Mouse (Mus musculus) forebrain, embryonic 16.5 days (tissue): ENCODE data around the gene Mapt. TPM values are rescaled to one million over a fixed set of nuclear protein-coding genes. Genes with fewer than 3 reads are reported as not detected.
"Not testable (repeated sequence)": the region's sequence is repeated elsewhere in the genome, so short reads cannot be mapped to it uniquely, and the experiment has no call there.

Experiments used
- ATAC-seq: fragments of 200-750 bp; cut with Nextera tagmentation; 2 replicates; pipeline ENCODE4 v1.8.0; 2017; ENCODE audit warnings: mild to moderate bottlenecking, moderate library complexity
- H3K27ac ChIP-seq: fragments of 300-500 bp; sonication (generic); 2 replicates; pipeline ENCODE4 v1.5.1; 2014; ENCODE audit warnings: low read length, control low read depth
- H3K27me3 ChIP-seq: fragments of 300-500 bp; sonication (generic); replicated peaks from 2 replicates; pipeline ENCODE4 v1.6.1; 2014; ENCODE audit warnings: low read length; ENCODE audit not compliant: control insufficient read depth, insufficient read depth
- H3K36me3 ChIP-seq: fragments of 300-500 bp; sonication (generic); 2 replicates; pipeline ENCODE4 v1.6.1; 2014; ENCODE audit not compliant: control insufficient read depth, insufficient read depth
- H3K4me1 ChIP-seq: fragments of 300-500 bp; sonication (generic); replicated peaks from 2 replicates; pipeline ENCODE4 v1.6.1; 2014; ENCODE audit warnings: low read length; ENCODE audit not compliant: control insufficient read depth, insufficient read depth
- H3K4me2 ChIP-seq: fragments of 300-500 bp; sonication (generic); 2 replicates; pipeline ENCODE4 v1.6.1; 2014; ENCODE audit warnings: mild to moderate bottlenecking, low read length, control low read depth
- H3K4me3 ChIP-seq: fragments of 300-500 bp; sonication (generic); replicated peaks from 2 replicates; pipeline ENCODE4 v1.5.1; 2014; ENCODE audit warnings: mild to moderate bottlenecking, low read length, control low read depth
- H3K9ac ChIP-seq: fragments of 300-500 bp; sonication (generic); replicated peaks from 2 replicates; pipeline ENCODE4 v1.6.1; 2014; ENCODE audit warnings: low read depth, low read length, control low read depth
- H3K9me3 ChIP-seq: fragments of 300-500 bp; sonication (generic); 2 replicates; pipeline ENCODE4 v1.6.1; 2016; ENCODE audit warnings: low read length; ENCODE audit not compliant: control insufficient read depth
- WGBS: fragments of 180-500 bp; shearing (Covaris S2); extraction: QIAGEN DNeasy Blood & Tissue Kit; methylation state at CpG from one replicate; pipeline ENCODE4 v1.1.7; 2014; 5-methylcytosine and 5-hydroxymethylcytosine counted together
- polyA plus RNA-seq: library from polyadenylated mRNA; unstranded; fragments of >200 nt; fragmentation: Nextera tagmentation; extraction: Ambion mirVana; gene quantifications from 2 replicates; pipeline ENCODE4 v1.2.1, GENCODE M21; 2015

Mapt gene
- polyA plus RNA-seq, 1 experiment from 2014 or later = 864 TPM

GRCm38 (mm10) chr11:104203271-104203670 is 27.9 kb upstream of the Mapt start:
- Histone ChIP-seq H3K9me3 (peaks cover 3% of the 10 kb centered on the region; the same call in 1 of the 2 replicates), H3K4me1 (no peaks in the 10 kb centered on the region), H3K4me2 (no peak overlapping the region), H3K9ac (no peak overlapping the region), H3K36me3 (no peaks in the 10 kb centered on the region), H3K4me3 (no peak overlapping the region), H3K27ac (no peak overlapping the region), H3K27me3 (peaks cover 5% of the 10 kb centered on the region; the same call in 1 of the 2 replicates)
- 84% methylated on average over 3 of the region's 3 CpGs for WGBS
- ATAC-seq = no peak

GRCm38 (mm10) chr11:104206573-104206972 is 24.6 kb upstream of the Mapt start:
- Histone ChIP-seq H3K4me3 (no peak overlapping the region), H3K9ac (no peak overlapping the region), H3K27me3 (no peaks in the 10 kb centered on the region), H3K36me3 (no peaks in the 10 kb centered on the region), H3K27ac (no peak overlapping the region), H3K9me3 (no peaks in the 10 kb centered on the region; the same call in 1 of the 2 replicates), H3K4me2 (no peak overlapping the region), H3K4me1 (no peaks in the 10 kb centered on the region)
- ATAC-seq = no peak
- 71% methylated on average over 4 of the region's 4 CpGs for WGBS

- H3K9ac ChIP-seq = no peak overlapping the region
- H3K36me3 ChIP-seq = no peaks in the 10 kb centered on the region
- H3K4me1 ChIP-seq = no peaks in the 10 kb centered on the region
- no peaks in the 10 kb centered on the region for H3K9me3 ChIP-seq
- no peak for ATAC-seq
- no peak overlapping the region for H3K4me2 ChIP-seq
- WGBS = 76% methylated on average over 3 of the region's 3 CpGs
- H3K4me3 ChIP-seq = no peak overlapping the region
- H3K27ac ChIP-seq = no peak overlapping the region
- no peaks in the 10 kb centered on the region for H3K27me3 ChIP-seq
Measured at GRCm38 (mm10) chr11:104209041-104209440, 22.1 kb upstream of the Mapt start.

- H3K27ac ChIP-seq = no peak overlapping the region
- no peak for ATAC-seq
- H3K4me1 ChIP-seq = no peaks in the 10 kb centered on the region
- no peaks in the 10 kb centered on the region for H3K9me3 ChIP-seq
- H3K36me3 ChIP-seq = no peaks in the 10 kb centered on the region
- 74% methylated on average over 6 of the region's 6 CpGs for WGBS
- H3K9ac ChIP-seq = no peak overlapping the region
- no peaks in the 10 kb centered on the region for H3K27me3 ChIP-seq
- no peak overlapping the region for H3K4me3 ChIP-seq
- no peak overlapping the region for H3K4me2 ChIP-seq
Measured at GRCm38 (mm10) chr11:104211251-104211650, 19.9 kb upstream of the Mapt start.

GRCm38 (mm10) chr11:104214128-104214527 is 17.1 kb upstream of the Mapt start:
- 92% methylated on average over 5 of the region's 5 CpGs for WGBS
- H3K36me3 ChIP-seq, ATAC-seq, H3K27ac ChIP-seq, H3K9ac ChIP-seq, H3K27me3 ChIP-seq, H3K4me2 ChIP-seq, H3K4me3 ChIP-seq, H3K4me1 ChIP-seq, H3K9me3 ChIP-seq: not testable (repeated sequence)

GRCm38 (mm10) chr11:104218075-104218474 is 13.1 kb upstream of the Mapt start:
- ATAC-seq = no peak
- H3K4me2 ChIP-seq = no peak overlapping the region
- H3K36me3 ChIP-seq = no peaks in the 10 kb centered on the region
- 0 out of 2 replicates have a peak, but pooled peaks cover 4% of the 10 kb centered on the region for H3K4me1 ChIP-seq
- H3K4me3 ChIP-seq = no peak overlapping the region
- no peaks in the 10 kb centered on the region for H3K27me3 ChIP-seq
- H3K27ac ChIP-seq = no peak overlapping the region
- no peaks in the 10 kb centered on the region for H3K9me3 ChIP-seq
- WGBS = 48% methylated on average over 3 of the region's 3 CpGs
- H3K9ac ChIP-seq = no peak overlapping the region

GRCm38 (mm10) chr11:104220291-104220690 is 10.9 kb upstream of the Mapt start:
- H3K27ac ChIP-seq = no peak overlapping the region
- H3K4me1 ChIP-seq = 0 out of 2 replicates have a peak, but pooled peaks cover 4% of the 10 kb centered on the region
- no peak overlapping the region for H3K9ac ChIP-seq
- 81% methylated on average over 4 of the region's 4 CpGs for WGBS
- no peaks in the 10 kb centered on the region for H3K9me3 ChIP-seq
- no peaks in the 10 kb centered on the region for H3K36me3 ChIP-seq
- H3K4me3 ChIP-seq = no peak overlapping the region
- no peak for ATAC-seq
- no peak overlapping the region for H3K4me2 ChIP-seq
- H3K27me3 ChIP-seq = no peaks in the 10 kb centered on the region

GRCm38 (mm10) chr11:104221751-104222150 is 9.4 kb upstream of the Mapt start:
- H3K9ac ChIP-seq = no peak overlapping the region
- H3K27ac ChIP-seq = no peak overlapping the region
- H3K4me1 ChIP-seq = 0 out of 2 replicates have a peak, but pooled peaks cover 4% of the 10 kb centered on the region
- no peak overlapping the region for H3K4me2 ChIP-seq
- H3K4me3 ChIP-seq = no peak overlapping the region
- ATAC-seq = no peak
- WGBS = 80% methylated on average over 5 of the region's 5 CpGs
- H3K9me3 ChIP-seq = no peaks in the 10 kb centered on the region
- H3K27me3 ChIP-seq = no peaks in the 10 kb centered on the region
- H3K36me3 ChIP-seq = no peaks in the 10 kb centered on the region

GRCm38 (mm10) chr11:104223301-104223700 is 7.9 kb upstream of the Mapt start:
- Histone ChIP-seq H3K4me2 (no peak overlapping the region), H3K27ac (no peak overlapping the region), H3K27me3 (no peaks in the 10 kb centered on the region), H3K9ac (no peak overlapping the region), H3K9me3 (no peaks in the 10 kb centered on the region), H3K4me3 (no peak overlapping the region), H3K4me1 (no peaks in the 10 kb centered on the region), H3K36me3 (no peaks in the 10 kb centered on the region)
- ATAC-seq = no peak
- WGBS = 86% methylated on average over 9 of the region's 9 CpGs

- no peak for ATAC-seq
- Histone ChIP-seq H3K27ac (no peak overlapping the region), H3K4me1 (peaks cover 16% of the 10 kb centered on the region), H3K9ac (no peak overlapping the region), H3K27me3 (no peaks in the 10 kb centered on the region), H3K4me2 (no peak overlapping the region), H3K36me3 (no peaks in the 10 kb centered on the region), H3K9me3 (no peaks in the 10 kb centered on the region), H3K4me3 (no peak overlapping the region)
- 76% methylated on average over 4 of the region's 4 CpGs for WGBS
Measured at GRCm38 (mm10) chr11:104229391-104229790, 1.8 kb upstream of the Mapt start.
